Mouse (Mus musculus): ENCODE data around the gene Tead3. TPM values are rescaled to one million over a fixed set of nuclear protein-coding genes. Genes with fewer than 3 reads are reported as not detected.
"Not testable (repeated sequence)": the region's sequence is repeated elsewhere in the genome, so short reads cannot be mapped to it uniquely, and the experiment has no call there.

Tead3 gene
- total and polyA plus RNA-seq, 3 experiments: 0.42 TPM; not detected in 2

- H3K4me2 ChIP-seq (ENCODE audit: insufficient read depth, low read depth, poor library complexity, severe bottlenecking): peak overlapping the region; percentile 61; the same call in 1 of the 2 replicates
- no peak overlapping the region for H3K27ac ChIP-seq (ENCODE audit: insufficient read depth, low read depth)
- no peaks in the 10 kb centered on the region for H3K9me3 ChIP-seq (replicated peaks; ENCODE audit: low read length)
- no peak for DNase-seq (ENCODE audit: extremely low read depth)
- H3K79me2 ChIP-seq (replicated peaks; ENCODE audit: control insufficient read depth, extremely low read depth, insufficient read depth, poor library complexity, severe bottlenecking): no peaks in the 10 kb centered on the region
- H3K4me1 ChIP-seq (ENCODE audit: control insufficient read depth in 1 of 2, insufficient read depth in 2 of 2): peaks cover 2 to 4% of the 10 kb centered on the region in 2 experiments; a peak in 1 of 4 replicates
- H3K9ac ChIP-seq (ENCODE audit: insufficient read depth, low read depth): no peak overlapping the region
- peaks cover 70% of the 10 kb centered on the region for H3K27me3 ChIP-seq (replicated peaks)
- dilution Hi-C loops (cut with MboI; ENCODE audit: extremely low pct_ligation_motif_present, extremely low pct_unique_long_range_greater_than_20kb, low sequenced_read_pairs): no loop called here
- in situ Hi-C loops (cut with MboI; ENCODE audit: low pct_ligation_motif_present, low pct_unique_long_range_greater_than_20kb, low sequenced_read_pairs): no loop called here
- no peak overlapping the region for H3K4me3 ChIP-seq (replicated peaks in 1 of 3; ENCODE audit: low read depth in 2 of 3, low read length in 2 of 3, poor library complexity in 1 of 3)
- TF ChIP-seq NRF1 (IDR thresholded peaks at IDR 0.05; ENCODE audit: low read depth, low read length): no peak
- TF ChIP-seq ZNF384 (IDR thresholded peaks at IDR 0.05; ENCODE audit: low read depth, low read length): 0 out of 2 replicates have a peak, but pooled peaks have one; percentile 27
- no peaks in the 10 kb centered on the region for H3K36me3 ChIP-seq (replicated peaks in 1 of 2; ENCODE audit: control insufficient read depth in 1 of 2, insufficient read depth in 1 of 2, low read length in 1 of 2)
Measured at GRCm38 (mm10) chr17:28361921-28362652, 11.5 kb upstream of the Tead3 start.

GRCm38 (mm10) chr17:28360531-28361277 is 10.1 kb upstream of the Tead3 start:
- in situ Hi-C loops (cut with MboI; ENCODE audit: low pct_ligation_motif_present, low pct_unique_long_range_greater_than_20kb, low sequenced_read_pairs): no loop called here
- no peaks in the 10 kb centered on the region for H3K79me2 ChIP-seq (replicated peaks; ENCODE audit: control insufficient read depth, extremely low read depth, insufficient read depth, poor library complexity, severe bottlenecking)
- TF ChIP-seq GABPA (IDR thresholded peaks at IDR 0.05; ENCODE audit: insufficient replicate concordance, low read depth, low read length) (no peak), UBTF (IDR thresholded peaks at IDR 0.05; ENCODE audit: low read depth, low read length) (no peak), JUN (IDR thresholded peaks at IDR 0.05; ENCODE audit: insufficient read depth, low read depth, low read length) (no peak), POLR2AphosphoS2 (IDR thresholded peaks at IDR 0.05; ENCODE audit: low read depth, low read length) (no peak), MYC (IDR thresholded peaks at IDR 0.05; ENCODE audit: low read depth, low read length) (no peak), ZMIZ1 (IDR thresholded peaks at IDR 0.05; ENCODE audit: low read depth, low read length) (no peak), PAX5 (IDR thresholded peaks at IDR 0.05; ENCODE audit: low read length) (no peak), KAT2A (IDR thresholded peaks at IDR 0.05; ENCODE audit: insufficient replicate concordance, low read length) (no peak), SIN3A (IDR thresholded peaks at IDR 0.05; ENCODE audit: low read length) (no peak), IRF4 (IDR thresholded peaks at IDR 0.05; ENCODE audit: low read depth, low read length) (no peak), ZNF384 (IDR thresholded peaks at IDR 0.05; ENCODE audit: low read depth, low read length) (no peak), RCOR1 (conservative IDR thresholded peaks at IDR 0.05; ENCODE audit: low read depth, low read length) (no peak), E2F4 (IDR thresholded peaks at IDR 0.05; ENCODE audit: insufficient replicate concordance, low read depth, low read length) (no peak), USF1 (IDR thresholded peaks at IDR 0.05; ENCODE audit: low read depth, low read length) (no peak), HCFC1 (IDR thresholded peaks at IDR 0.05; ENCODE audit: low read depth, low read length) (no peak), MAX (IDR thresholded peaks at IDR 0.05; ENCODE audit: low read length) (no peak), RAD21 (IDR thresholded peaks at IDR 0.05; ENCODE audit: low read depth, low read length) (no peak)
- H3K9ac ChIP-seq (ENCODE audit: insufficient read depth, low read depth): no peak overlapping the region
- no peaks in the 10 kb centered on the region for H3K9me3 ChIP-seq (replicated peaks; ENCODE audit: low read length)
- H3K27ac ChIP-seq (ENCODE audit: insufficient read depth, low read depth): no peak overlapping the region
- H3K4me2 ChIP-seq (ENCODE audit: insufficient read depth, low read depth, poor library complexity, severe bottlenecking): no peak overlapping the region
- no peaks in the 10 kb centered on the region for H3K36me3 ChIP-seq (replicated peaks in 1 of 2; ENCODE audit: control insufficient read depth in 1 of 2, insufficient read depth in 1 of 2, low read length in 1 of 2)
- peaks cover 2 to 4% of the 10 kb centered on the region in 2 experiments; a peak in 1 of 4 replicates for H3K4me1 ChIP-seq (ENCODE audit: control insufficient read depth in 1 of 2, insufficient read depth in 2 of 2)
- DNase-seq (ENCODE audit: extremely low read depth): no peak
- peaks cover 77% of the 10 kb centered on the region for H3K27me3 ChIP-seq (replicated peaks)
- no peak overlapping the region for H3K4me3 ChIP-seq (replicated peaks in 1 of 3; ENCODE audit: low read depth in 2 of 3, low read length in 2 of 3, poor library complexity in 1 of 3)
- dilution Hi-C loops (cut with MboI; ENCODE audit: extremely low pct_ligation_motif_present, extremely low pct_unique_long_range_greater_than_20kb, low sequenced_read_pairs): no loop called here

- DNase-seq (ENCODE audit: extremely low read depth); H3K79me2 ChIP-seq (replicated peaks; ENCODE audit: control insufficient read depth, extremely low read depth, insufficient read depth, poor library complexity, severe bottlenecking); H3K9ac ChIP-seq (ENCODE audit: insufficient read depth, low read depth); dilution Hi-C loops (cut with MboI; ENCODE audit: extremely low pct_ligation_motif_present, extremely low pct_unique_long_range_greater_than_20kb, low sequenced_read_pairs); H3K27ac ChIP-seq (ENCODE audit: insufficient read depth, low read depth); H3K4me3 ChIP-seq (replicated peaks in 1 of 3; ENCODE audit: low read depth in 2 of 3, low read length in 2 of 3, poor library complexity in 1 of 3); H3K9me3 ChIP-seq (replicated peaks; ENCODE audit: low read length); in situ Hi-C loops (cut with MboI; ENCODE audit: low pct_ligation_motif_present, low pct_unique_long_range_greater_than_20kb, low sequenced_read_pairs); H3K4me2 ChIP-seq (ENCODE audit: insufficient read depth, low read depth, poor library complexity, severe bottlenecking); H3K4me1 ChIP-seq (ENCODE audit: control insufficient read depth in 1 of 2, insufficient read depth in 2 of 2); H3K36me3 ChIP-seq (replicated peaks in 1 of 2; ENCODE audit: control insufficient read depth in 1 of 2, insufficient read depth in 1 of 2, low read length in 1 of 2): not testable (repeated sequence)
- H3K27me3 ChIP-seq (replicated peaks): peaks cover 79% of the 10 kb centered on the region
Measured at GRCm38 (mm10) chr17:28358576-28359261, 8.1 kb upstream of the Tead3 start.
